Mouse (Mus musculus): ENCODE data around the gene Sez6. TPM values are rescaled to one million over a fixed set of nuclear protein-coding genes. Genes with fewer than 3 reads are reported as not detected.

Sez6 gene
- polyA plus RNA-seq, 1 experiment from 2014 or later: 1.5 TPM

Other genes with a start within 250 kb of the Sez6 start
- gene Nufip2, start 244.6 kb upstream of the Sez6 start, polyA plus RNA-seq (2014; fragmentation: Nextera tagmentation; extraction: Ambion mirVana): 4.1 and 4.8 TPM in 2 replicates
- 10.6 and 60.0 TPM in 2 replicates for gene Cryba1, start 205.5 kb upstream of the Sez6 start, polyA plus RNA-seq (2014; fragmentation: Nextera tagmentation; extraction: Ambion mirVana)
- gene Myo18a, start 167.6 kb upstream of the Sez6 start, polyA plus RNA-seq (2014; fragmentation: Nextera tagmentation; extraction: Ambion mirVana): 12.3 and 14.5 TPM in 2 replicates
- 0.35 and 0.49 TPM in 2 replicates for gene Gm10277, start 143.1 kb upstream of the Sez6 start, polyA plus RNA-seq (2014; fragmentation: Nextera tagmentation; extraction: Ambion mirVana)
- gene Pipox, start 36.7 kb upstream of the Sez6 start, polyA plus RNA-seq (2014; fragmentation: Nextera tagmentation; extraction: Ambion mirVana): 2.7 and 3.0 TPM in 2 replicates
- 14.5 and 16.6 TPM in 2 replicates for gene Phf12, start 52.0 kb downstream of the Sez6 start, polyA plus RNA-seq (2014; fragmentation: Nextera tagmentation; extraction: Ambion mirVana)
- gene Dhrs13, start 101.5 kb downstream of the Sez6 start, polyA plus RNA-seq (2014; fragmentation: Nextera tagmentation; extraction: Ambion mirVana): 17.3 and 19.5 TPM in 2 replicates
- 40.4 and 45.7 TPM in 2 replicates for gene Flot2, start 107.1 kb downstream of the Sez6 start, polyA plus RNA-seq (2014; fragmentation: Nextera tagmentation; extraction: Ambion mirVana)
- gene Eral1, start 149.6 kb downstream of the Sez6 start, polyA plus RNA-seq (2014; fragmentation: Nextera tagmentation; extraction: Ambion mirVana): 37.5 and 44.6 TPM in 2 replicates
- 19.0 and 22.8 TPM in 2 replicates for gene Fam222b, start 163.9 kb downstream of the Sez6 start, polyA plus RNA-seq (2014; fragmentation: Nextera tagmentation; extraction: Ambion mirVana)
- gene Traf4, start 234.8 kb downstream of the Sez6 start, polyA plus RNA-seq (2014; fragmentation: Nextera tagmentation; extraction: Ambion mirVana): 84.9 and 91.8 TPM in 2 replicates
- gene Nek8, start 245.9 kb downstream of the Sez6 start, polyA plus RNA-seq (2014; fragmentation: Nextera tagmentation; extraction: Ambion mirVana): 8.6 and 8.9 TPM in 2 replicates
- gene Tlcd1, start 245.9 kb downstream of the Sez6 start, polyA plus RNA-seq (2014; fragmentation: Nextera tagmentation; extraction: Ambion mirVana): 8.9 and 10.9 TPM in 2 replicates